Mouse (Mus musculus) hindlimb bud, embryonic 11.5 days (tissue): ENCODE data around the gene Krt5.
"Not testable (repeated sequence)": the region's sequence is repeated elsewhere in the genome, so short reads cannot be mapped to it uniquely, and the experiment has no call there.

Experiments
- DNase-seq: peaks from one replicate; pipeline ENCODE4 v3.0.0-alpha.2; 2012; ENCODE audit warnings: low read depth, low spot score; ENCODE audit errors: extremely low spot score

Krt5 gene

DNA sequence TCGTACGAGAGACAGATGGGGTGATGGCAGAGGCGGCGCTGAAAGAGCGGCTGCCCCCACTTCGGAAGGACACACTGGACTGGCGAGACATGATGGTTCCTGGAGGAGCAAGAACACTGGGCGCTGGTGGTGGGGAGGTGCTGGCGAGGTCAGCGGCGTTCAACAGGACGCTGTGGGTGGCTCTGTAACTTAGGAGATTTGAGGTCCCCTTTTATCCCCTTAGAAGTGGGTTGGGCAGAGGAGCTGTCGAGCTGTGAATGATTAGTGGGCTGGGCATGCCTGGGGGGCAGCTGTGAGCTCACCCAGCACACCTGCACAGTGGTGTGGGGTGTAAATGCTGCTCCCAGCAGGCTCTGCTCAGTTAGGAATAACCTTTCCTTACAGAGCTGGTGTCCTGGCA is at the start of gene Krt5:
Krt5 (minus strand) TSS at position 179 of the 400 bp plus-strand sequence.
- DNase-seq: no peak

DNA sequence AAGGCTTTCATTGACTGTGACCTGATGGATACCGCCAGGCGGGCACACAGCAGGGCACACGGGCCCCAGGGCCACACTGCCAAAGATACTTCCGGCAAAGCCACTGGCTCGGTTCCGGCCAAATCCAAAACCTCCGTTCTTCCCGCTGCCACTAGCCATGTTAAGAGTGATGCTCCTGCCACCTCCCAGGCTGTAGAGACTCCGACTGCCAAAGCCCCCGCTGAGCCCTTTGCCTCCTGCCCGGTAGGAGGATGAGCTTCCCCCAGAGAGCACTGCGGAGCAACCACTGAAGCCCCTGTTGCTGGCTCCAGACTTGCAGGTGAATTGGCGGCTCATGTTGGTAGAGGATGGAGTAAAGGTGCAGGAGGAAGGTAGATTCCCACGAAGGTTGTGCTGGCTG is 30.0 kb upstream of the Krt5 start, which contains the start of gene Krt71:
Krt71 (minus strand) TSS at position 399 of the 400 bp plus-strand sequence.
- DNase-seq: no peak

DNA sequence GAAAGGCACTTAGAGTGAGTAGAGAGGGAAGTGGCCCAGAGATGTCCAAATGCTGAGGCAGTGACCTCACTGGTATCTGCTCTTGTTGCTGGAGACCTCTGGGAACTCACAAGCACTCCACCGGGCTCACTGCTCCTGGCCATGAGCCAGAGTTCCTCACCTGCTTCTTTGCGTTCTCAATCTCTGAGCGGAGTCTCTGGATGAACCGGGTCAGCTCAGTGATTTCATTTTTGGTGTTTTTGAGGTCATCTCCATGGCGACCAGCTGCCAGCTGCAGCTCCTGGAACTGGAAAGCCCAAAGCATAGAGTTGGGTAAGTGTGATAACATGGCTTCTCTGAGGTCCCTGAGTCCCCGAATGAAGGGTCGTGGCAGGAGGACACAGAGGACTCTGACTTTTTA is 25.1 kb upstream of the Krt5 start:
- no peak for DNase-seq

DNA sequence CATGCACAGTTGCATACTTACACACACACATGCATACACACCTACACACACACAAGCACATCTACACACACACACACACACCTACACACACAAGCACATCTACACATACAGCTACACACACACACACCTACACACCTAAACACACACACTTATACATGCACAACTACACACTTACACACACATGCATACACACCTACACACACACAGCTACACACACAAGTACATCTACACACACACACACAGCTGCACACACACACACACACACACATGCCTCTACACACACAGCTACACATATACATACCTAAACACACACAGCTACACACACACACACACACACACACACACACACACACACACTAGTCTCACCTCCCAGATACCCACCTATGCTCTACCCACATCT is 18.0 kb upstream of the Krt5 start:
- no peak for DNase-seq

DNA sequence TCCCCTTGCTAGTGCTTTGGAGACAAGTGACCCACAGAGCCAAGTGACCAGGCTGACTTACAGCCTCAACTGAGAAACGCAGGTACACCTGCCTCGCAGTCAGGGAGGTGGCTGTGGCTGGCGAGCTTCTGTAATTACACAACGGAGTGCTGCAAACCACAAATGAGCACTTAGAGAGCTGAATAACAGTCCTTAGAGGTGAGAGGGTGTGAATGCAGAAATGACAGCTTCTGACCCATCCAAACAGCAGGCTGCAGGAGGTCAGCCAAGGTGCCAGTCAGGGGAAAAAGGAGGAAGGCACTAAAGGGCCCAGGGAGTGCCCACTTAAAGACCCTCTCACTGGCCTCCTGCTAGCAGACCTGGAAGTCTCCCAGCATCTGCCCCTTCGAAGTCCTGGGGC is 12.0 kb upstream of the Krt5 start:
- DNase-seq: no peak

DNA sequence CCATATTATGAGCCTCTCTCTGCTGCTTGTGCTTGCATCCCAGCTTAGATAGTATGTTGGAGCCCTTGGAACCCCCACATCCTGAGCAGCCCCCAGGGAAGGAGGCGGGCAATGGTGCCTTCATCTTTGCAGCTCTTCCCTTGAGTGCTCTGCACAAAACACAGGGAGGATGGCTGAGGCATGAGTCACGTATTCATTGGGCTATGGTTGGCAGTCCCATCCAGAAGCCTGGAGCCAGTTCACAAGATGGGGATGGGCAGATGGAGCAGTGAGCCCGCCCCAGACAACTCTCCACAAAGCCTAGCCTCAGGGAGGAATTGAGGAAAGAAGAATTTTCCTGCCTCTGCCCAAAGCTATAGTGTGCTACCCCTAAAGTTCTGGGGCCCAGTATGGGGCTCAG is 3.1 kb upstream of the Krt5 start:
- no peak for DNase-seq

DNA sequence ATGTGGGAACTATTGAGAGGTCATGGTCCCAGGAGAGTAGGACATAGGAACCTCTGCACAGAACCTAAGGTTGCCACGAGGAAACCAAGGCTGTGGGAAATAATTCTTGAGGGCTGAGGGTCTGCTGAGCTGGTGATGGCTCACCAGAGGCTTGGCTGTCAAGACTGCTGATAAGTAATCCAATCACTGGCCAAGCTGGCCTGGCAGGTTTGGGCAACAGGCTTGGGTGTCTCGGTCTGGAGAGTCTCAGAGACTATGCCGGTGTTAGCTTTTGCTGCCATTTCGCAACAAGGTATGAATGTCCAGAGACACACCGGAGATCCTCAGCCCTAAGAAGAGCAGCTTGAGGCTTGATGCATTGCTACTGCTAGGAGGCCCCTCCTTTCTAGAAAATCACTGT is 1.7 kb upstream of the Krt5 start:
- DNase-seq: no peak

DNA sequence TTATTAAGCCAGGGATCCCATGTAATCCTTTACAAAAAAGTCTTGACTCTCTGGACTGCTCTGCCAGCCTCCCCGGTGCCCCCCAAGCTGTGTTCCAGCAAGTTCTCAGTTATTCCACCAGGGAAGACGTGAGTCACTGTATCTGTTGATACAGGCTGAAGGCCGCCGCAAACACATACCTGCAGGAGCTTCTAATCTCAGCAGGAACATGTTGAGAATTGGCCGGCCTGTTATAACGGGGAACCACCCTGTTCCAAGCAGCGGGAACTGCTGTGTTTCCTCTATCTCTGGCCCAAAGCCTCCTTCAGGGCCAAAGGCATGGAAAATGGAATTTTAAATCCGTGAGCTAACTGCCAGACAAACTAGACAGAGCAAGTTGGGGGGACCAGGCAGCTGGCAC is 1.0 kb upstream of the Krt5 start:
- DNase-seq: no peak

DNA sequence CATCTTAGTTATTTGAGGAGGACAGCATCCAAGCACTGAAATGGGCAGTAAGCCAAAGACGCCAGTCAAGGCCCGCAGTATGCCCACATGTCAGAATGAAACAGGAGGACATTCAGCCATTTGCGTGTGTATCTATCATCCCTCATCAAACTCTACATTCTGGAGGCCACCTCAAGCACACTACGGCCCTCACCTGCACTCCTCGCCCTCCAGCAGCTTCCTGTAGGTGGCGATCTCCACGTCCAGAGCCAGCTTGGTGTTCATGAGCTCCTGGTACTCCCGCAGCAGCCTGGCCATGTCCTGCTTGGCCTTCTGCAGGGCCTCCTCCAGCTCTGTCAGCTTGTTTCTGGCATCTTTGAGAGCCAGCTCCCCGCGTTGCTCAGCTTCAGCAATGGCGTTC is 4.0 kb downstream of the Krt5 start:
- DNase-seq: no peak

DNA sequence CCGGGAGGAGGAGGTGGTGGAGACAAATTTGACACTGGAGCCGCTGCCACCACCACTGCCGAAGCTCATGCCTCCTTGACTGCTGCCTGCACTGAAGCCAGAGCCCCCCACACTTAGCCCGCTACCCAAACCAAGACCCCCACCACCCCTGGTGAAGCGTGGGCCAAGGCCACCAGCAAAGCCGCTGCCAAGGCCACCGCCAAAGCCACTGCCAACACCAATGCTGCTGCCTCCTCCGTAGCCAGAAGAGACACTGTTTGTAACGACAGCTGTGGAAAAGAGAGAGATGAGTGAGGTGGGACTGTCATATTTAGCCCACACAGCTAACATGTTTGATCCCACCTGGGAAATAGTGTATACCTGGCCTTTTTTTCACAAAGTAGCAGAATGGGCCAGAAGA is 5.2 kb downstream of the Krt5 start:
- DNase-seq: no peak

DNA sequence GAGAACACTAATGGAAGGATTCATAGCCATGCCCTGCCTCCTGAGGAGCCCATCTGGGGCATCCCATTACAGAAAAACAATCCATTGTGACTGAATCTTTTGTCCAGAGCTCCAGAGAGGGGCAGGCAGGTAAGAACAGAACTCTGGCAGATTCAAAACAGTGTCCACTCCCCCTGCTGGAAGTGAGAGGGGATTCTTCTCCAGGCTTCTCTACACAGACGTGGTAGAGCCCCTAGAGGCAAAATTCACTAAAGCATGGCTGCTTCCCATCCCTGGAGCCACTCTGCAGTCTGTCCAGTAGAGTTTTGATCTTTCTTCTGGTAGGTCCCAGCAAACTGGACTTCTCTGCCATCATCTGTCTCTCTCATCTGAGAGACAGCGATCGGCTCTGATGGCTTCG is 8.6 kb downstream of the Krt5 start:
- no peak for DNase-seq

DNA sequence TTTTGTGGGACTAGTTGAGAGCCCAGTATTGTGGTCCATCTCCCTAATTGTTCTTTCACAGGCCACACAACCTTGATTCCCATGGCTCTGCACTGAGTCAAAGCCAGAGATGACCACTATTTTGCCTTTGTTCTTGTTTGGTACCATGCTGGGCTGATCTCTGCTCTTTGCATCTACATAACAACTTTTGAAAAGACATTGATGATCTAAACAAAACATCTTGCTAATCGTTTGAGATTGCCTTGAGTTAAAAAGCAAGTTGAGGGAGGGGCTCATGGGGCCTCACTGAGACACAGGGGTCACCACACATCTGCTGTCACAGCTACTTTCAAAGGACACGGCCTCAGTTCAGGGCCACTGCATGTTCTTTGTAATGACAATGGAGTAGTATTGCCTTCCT is 10.3 kb downstream of the Krt5 start:
- no peak for DNase-seq

DNA sequence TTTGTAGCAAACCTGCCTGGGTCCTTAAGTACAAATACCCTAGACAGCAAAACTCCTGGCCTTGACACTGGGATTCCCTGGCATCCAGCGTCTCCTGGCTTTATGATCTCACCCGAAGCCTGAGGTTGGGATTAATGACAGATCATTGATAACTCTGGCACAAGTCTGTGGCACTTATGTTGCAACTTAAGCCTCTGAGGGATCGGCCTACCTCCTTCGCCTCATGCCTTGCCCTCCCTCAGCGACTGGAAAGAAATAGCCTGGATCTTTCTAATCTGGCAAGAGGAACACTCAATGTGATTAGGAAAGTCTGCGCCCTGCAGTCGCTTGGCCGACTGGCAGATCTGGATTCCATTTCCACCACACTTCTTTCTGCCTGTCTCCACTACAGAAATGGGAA is 12.8 kb downstream of the Krt5 start:
- no peak for DNase-seq

DNA sequence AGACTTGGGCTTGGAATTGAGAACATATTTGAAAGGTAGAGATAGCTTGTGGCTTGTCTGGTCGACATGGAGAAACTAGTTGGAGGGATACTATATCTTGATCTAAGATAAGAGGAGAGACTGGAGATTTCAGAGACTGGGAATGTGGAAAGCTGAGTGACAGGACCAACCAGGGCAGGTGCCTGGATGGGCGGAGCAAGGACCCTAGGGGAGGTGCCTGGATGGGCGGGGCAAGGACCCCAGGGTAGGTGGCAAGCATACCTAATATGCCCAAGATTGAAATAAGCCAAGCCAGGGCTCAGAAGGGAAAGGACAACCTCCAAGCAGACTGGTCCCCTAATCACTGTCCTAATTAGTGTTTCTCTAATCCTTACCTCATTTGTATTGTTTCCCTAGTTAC is 13.5 kb downstream of the Krt5 start:
- no peak for DNase-seq

DNA sequence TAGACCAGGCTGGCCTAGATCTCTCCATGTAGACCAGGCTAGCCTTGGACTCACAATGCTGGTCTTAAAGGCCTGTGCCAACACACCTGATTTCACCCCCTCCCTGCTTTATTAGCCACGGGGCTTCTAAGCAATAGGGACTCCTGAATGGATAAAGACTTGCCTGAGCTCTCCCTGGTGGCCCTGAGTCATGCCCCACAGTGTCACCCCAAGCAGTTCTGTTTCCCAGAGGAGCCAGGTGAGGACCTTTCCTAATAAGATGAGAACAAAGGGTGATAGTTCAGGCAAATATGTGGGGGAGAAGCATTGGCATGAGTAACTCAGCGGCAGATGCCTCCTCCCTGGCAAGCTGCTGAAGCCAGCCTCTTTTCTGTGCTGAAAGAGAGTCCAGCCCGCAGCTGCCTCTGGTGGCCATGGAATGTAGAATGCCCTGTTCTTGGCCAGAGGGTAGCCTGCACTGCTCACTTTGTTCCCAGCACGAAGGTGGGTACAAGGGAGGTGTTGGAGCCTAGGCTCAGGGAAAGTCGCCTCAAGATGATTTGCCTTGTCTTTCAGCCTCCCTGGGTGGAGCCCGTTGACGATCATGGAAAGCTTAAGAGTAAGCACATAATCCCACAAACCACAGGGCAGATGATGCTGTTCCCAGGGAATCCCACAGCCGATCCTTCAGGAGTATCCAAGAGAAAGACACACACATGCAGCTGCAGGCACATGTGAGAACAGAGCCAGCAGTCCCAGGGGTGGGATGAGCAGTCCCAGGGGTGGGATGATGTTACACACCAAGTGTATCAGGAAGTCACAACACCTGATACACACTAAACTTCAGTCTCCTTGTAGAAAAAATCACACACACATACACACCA is 15.1 kb downstream of the Krt5 start:
- DNase-seq: no peak

DNA sequence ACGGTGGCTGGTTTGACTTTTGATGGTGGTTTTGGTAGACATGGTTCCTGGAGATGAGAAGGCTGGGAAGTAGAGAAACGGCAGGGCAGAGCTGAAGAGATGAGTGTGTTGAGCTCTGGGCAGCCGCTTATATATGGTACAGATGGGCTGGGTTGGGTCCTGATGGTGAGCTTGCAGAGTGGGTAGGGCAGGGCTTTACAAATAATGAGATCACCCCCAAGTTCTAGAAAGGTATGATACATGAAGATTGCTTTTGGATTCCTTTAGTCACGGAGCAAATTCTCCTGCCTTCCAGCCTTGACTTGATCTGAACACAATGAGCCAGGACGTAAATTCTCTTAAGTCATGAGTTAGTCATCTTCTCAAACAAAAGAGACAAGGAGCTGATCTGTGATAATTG is 18.5 kb downstream of the Krt5 start, which contains the start of gene Krt6a:
Krt6a (minus strand) TSS at position 101 of the 400 bp plus-strand sequence.
- no peak for DNase-seq

DNA sequence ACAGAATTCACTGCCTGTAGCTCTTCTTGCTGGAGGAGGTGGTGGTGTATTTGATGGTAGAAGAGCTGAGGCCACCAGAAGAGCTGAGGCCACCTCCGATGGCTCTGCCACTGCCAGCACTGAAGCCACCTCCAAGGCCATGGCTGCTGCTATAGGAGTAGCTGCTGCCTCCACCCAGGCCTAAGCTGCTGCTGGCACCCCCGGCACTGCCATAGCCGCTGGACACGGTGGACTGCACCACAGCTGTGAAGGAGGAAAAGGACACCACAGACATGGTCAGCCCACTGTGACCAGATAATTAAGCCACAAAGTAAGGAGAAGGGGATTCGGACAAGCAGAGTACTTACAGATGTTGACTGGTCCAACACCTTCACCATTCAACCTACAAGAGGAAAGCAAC is 22.2 kb downstream of the Krt5 start:
- DNase-seq: not testable (repeated sequence)

DNA sequence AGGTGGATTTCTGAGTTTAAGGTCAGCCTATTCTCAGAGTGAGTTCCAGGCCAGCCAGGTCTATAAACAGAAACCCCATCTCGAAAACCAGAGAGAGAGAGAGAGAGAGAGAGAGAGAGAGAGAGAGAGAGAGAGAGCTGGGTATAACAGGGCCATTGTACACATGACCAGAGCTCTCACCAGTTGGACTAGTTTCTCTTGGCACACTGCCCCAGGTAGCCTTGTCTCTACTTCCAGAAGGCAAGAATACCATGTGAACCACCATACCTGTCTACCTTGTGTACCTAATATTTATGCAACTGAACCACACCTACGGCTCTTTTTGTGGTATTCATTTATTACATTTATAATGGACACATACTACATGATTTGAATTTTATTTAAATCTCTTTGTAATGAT is 24.5 kb downstream of the Krt5 start:
- no peak for DNase-seq

DNA sequence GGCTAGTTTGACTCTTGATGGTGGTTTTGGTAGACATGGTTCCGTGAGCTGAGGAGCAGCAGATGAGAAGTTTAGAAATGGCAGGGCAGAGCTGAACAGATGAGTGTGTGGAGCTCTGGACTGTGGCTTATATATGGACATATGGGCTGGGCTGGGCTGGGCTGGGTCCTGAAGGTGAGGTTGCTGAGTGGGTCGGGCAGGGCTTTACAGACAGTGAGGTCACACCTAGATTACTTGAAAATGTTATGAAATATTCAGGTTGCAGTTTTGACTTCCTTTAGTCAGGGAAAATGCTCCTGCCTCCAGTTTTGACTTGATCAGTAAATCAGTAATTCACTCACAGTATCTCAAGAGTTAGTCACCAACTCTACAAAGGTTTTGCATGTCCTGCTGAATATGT is 32.5 kb downstream of the Krt5 start, which contains the start of gene Krt6b:
Krt6b (minus strand) TSS at position 101 of the 400 bp plus-strand sequence.
- no peak for DNase-seq

DNA sequence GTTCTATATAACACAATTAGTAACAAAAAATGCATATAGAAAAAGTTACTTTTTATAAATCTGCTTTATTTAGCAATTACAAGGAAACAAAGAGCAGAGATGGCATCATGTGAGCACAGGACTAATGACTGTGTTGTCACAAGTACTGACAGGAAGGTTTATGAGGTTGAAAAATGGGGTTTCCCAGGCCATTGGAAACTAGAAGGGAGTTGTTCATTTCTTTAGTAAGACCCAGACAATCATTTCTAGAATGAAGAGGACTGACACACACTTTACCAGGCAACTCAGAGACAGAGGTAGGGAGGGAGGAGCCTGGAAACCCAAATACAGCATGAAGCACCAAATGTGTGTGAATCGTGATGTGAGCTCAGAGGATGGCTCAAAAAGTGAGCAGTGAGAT is 36.7 kb downstream of the Krt5 start:
- no peak for DNase-seq
